Mouse (Mus musculus) layer of hippocampus, postnatal 25 days (tissue): ENCODE results near the gene Srgn. TPM values are rescaled to one million over a fixed set of nuclear protein-coding genes. Genes with fewer than 3 reads are reported as not detected.
A peak's percentile ranks its signal among the peaks of the same experiment; 100 is the strongest.
"Not testable (repeated sequence)": the region's sequence is repeated elsewhere in the genome, so short reads cannot be mapped to it uniquely, and the experiment has no call there.

Source experiments
- DNase-seq, 2 experiments: peaks; one replicate each; pipeline ENCODE4 v3.0.0; 2022; ENCODE audit warnings: mixed read lengths in 2 of 2, low spot score in 1 of 2; ENCODE audit errors: extremely low spot score in 1 of 2
- total RNA-seq, 2 experiments: library from RNA; stranded (reverse); gene quantifications; 2 replicates each; pipeline ENCODE4 v1.2.3; 2021

The Srgn gene
- total RNA-seq, 2 experiments from 2014 or later = 7.9 TPM

DNA sequence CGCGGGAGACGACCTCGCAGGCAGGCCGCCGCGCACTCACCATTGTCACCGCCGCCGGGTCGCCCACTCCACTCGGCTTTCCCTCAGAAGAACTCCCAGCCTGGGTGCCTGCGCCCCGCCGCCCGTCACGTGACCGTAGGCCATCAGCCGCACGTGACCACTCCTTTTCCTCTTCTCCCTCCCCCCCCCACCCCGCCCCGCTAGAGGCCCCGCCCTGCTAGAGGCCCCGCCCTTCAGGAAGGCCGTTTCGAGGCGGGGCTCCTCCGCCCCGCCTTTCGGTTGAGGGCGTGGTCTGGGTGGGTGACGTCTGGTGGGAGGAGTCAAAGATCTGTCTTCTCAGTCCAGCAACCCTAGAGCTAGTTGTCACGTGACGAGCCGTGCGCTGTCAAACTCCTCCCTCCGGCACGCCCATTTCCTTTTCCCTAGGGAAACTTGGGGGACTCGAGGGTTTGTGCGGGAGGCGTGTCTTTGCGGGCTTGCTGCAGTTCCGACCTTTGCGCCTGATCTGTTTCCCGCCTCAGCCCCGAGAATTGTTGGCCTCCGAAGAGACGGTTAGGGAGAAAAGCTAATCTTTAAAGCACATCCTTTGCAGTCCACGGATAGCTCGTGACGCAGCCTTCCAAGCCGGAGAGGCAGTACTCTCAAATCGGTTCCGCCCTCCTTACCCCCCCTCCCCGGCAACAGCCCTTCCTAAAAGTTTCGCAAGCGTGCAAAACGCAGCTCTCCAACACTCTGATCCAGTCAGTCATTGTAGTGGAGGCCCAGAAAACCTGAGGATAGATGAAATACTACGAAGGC is 40.4 kb downstream of the Srgn start, which contains the start of gene Vps26a:
Gene Vps26a, minus strand, starts transcription at position 188 of the 798 bp plus-strand sequence.
- DNase-seq = peak; percentile 87 to 91

DNA sequence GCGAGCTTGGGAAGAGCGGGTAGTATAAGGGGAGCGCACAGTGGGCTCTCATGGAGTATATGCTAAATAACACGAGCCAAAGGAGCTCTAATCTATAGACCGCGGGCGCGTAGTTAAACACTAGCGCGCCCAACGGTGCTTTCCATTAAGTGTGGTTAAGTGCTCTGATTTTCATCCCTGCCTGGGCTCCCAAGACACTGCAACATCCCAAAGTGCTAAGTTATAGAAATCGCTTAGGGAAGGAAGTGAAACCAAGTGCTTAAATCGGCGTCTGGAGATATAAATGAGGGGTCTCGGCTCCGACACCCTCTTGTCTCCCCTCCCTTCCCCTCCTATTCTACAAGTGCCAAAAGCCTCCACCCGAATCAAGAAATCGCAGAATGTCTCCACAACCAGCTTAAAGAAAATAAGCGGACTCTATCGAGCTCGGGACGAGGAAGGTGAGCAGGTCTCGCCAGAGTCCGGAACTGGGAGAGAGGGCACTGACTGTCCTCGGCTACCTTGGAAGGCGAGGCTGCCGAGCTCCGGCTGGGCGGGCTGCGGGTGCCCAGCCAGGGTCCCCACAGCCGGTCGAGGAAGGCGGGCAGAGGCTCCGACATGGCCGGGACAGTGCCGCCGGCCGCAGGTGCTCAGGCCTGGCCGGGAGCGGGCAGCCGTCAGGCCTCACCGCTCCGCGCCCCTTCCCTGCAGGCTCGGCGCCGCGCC is 41.2 kb downstream of the Srgn start:
- peak; percentile 9 for DNase-seq

DNA sequence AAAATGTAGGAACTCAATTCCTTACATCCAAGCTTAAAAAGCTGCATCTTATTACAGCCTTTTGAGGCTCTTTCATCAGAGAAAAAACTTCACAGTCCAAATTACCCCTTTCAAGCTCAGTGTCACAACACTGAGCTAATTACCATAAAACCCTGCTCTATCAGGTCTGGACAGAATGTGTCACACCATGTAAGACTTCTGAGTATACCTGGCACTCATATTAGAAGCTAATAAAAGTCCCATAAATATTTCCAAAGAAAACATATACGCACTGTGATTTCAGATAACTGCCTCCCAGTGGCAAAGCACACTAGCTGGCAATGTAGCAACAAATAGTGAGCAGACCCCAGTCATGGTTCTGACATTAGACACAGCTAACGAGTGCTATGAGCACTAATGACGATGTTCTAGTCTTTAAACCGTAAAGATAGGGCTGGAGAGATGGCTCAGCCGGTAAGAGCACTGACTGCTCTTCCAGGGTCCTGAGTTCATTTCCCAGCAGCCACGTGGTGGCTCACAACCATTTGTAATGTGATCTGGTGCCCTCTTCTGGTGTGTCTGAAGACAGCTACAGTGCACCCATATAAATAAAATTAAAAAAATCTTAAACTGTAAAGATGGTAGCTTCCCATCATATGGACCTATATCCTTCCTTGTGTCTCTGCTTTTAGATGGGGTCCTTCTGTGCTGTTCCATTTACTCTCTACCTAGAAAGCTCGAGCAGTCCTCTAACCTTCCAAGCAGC is 46.0 kb downstream of the Srgn start:
- no peak for DNase-seq

DNA sequence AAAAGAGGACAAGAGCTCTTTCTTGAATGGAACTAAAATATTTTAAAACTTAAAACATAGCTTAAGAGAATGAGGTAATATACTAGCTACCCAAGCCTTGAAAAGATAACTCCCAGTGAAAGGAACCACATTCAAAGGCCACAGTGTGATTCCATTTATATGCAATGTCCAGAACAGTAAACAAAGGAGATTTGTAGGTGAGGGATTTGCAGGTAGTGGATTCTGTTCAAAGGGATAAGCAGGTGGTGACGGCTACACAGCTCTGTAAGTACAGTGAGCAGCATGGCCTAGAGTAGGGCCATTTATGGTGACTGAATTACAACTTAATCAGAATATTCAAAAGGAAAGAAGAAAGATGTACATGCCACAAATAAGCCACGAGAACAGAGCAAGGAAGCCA is 50.3 kb downstream of the Srgn start:
- DNase-seq = no peak

DNA sequence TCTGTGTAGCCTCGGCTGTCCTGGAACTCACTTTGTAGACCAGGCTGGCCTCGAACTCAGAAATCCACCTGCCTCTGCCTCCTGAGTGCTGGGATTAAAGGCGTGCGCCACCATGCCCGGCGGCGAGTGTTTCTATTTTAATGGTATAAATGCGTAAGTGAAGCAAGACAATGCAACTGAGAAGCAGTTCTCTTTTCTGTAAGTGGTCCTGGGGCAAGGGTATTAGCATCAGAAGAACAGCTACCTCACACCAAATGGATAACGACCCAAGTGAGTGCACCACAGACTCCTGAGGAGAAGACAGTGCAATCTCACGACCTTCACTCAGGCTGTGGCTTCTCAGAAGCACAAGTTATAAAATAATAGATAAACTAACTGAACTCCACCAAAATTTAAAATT is 52.3 kb downstream of the Srgn start:
- DNase-seq = no peak

DNA sequence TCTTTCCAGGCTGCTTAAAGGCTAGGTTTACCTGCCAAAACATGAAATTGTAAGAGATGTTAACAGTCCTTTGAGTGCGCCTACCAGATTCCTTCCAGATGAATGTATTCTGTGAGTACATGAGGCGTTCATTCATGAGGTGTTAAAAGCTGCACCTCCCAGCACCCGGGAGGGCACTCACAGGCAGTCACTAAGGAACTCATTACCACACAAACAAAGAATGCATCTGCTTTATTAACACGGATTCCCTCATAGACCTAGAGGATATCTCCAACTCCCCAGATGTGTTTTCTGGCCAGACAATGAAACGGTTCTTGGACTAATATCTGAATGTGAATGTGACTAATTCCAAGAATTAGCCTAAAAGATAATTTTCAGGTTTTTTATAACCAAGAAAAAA is 56.1 kb downstream of the Srgn start:
- no peak for DNase-seq

DNA sequence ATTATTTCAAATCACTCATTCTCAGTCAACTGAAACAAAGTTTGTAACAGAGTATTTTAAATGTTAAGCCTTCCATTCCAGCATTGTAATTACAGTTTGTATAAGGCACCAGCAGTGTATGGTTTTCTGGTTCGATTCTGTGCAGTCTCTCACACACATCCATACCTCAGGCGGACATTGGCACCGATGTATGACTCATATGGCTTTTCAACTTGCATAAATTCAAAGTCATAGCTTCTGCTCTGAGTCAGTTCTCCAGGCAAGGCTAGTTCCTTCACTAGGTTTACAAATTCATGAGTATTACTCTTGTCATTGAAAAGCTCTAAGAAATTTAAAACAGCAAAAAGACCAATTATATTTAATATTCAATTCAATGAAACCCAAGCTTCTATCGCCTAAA is 57.5 kb downstream of the Srgn start:
- DNase-seq = no peak

DNA sequence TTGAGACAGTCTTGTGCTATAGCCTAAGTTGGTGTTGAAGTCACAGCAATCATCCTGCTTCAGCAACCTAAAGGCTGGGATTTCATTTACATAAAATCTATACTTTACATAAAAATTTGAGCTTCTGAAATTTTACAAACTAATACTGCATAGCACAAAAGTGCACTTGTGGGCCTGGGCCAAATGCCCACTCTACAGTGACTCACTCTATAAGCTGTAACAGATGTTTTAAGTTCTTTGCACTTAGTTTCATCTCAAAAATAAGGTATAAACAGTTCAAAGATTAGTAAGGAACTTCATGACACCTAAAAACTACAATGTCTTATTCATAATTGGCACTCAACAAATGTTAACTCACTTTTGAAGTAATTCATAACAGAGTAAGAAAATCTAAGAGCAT is 65.9 kb downstream of the Srgn start:
- DNase-seq = no peak

DNA sequence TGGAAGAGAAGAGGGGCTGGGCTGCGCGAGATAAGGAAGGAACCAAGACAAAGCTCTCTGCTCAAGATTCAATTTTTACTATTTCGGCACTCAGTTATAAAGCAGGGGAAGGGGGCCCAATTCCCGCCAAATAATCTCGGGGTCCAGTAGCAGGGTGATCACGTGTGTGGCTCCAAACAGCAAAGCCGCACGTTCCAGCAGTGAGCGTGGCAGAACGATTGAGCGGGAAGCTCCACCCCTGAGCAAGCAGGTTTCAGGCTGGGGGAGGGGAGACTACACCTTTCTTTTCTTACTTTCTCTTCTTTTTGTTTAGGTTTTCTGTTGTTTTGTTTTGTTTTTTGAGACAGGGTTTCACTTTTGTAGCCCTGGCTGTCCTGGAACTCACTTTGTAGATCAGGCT is 75.2 kb downstream of the Srgn start:
- DNase-seq = not testable (repeated sequence)

DNA sequence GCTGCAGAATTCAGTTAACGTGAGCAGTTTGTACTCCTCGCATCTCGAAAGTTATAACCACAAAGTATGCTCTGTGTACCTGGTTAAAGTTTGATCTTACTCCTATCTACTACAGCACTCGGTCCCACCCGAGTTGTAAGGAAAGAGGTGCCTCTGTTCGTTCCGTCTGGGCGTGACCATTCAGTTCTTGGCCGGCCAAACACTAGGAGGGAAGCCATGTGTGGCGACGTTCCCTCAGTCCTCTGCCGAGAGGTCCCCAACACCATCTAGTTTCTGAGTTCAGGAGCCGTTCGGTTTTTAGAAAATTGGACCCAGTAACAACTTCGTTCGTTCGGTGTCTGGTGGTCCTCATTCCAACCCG is 77.0 kb downstream of the Srgn start:
- no peak for DNase-seq

DNA sequence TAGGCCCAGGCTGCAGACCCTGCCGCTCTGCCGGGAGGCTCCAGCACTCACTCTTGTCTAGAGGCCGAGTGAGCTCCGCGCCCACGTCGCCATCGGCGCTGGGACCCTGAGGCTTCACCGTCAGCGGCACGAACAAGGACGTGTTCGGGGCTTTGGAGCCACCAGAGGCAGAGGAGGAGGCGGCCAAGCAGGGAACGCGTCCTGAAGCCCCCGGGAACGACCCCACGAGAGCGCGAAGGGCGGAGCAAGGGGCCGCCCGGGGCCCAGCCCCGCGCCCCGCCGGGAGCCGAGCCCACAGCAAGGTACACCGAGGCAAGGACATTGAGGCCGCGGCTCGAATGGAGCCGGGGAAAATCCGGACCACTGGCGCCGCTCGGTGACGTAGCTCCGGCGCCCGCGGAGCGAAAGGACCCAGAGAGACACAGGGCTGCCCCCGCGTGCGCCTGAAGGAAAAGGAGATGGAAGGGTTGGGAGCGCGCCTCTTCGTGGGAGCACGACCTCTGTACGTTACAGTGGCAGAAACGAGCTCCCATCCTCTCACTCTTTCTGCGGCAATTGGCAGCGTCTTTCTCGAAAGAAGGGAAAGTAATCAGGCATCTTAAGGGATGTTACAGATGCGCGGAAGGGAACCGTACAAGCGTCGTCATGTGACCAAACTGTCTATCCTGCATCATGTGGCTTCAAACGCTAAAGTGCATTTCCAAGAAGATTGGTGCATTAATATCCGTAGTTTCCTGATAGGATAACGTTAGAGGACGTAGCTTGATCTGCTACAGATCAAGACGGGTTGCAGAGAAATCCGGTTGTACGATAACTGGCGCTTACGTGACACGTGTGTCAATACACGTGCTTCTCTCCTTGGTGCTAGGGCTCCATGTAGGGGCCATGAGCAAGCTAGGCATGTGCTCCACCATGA is 77.6 kb downstream of the Srgn start, which contains the start of the genes 4930507D05Rik and Supv3l1:
Gene 4930507D05Rik, plus strand, starts transcription at position 126 of the 916 bp plus-strand sequence.
Gene Supv3l1, minus strand, starts transcription at position 375 of the 916 bp plus-strand sequence.
- peak; percentile 97 to 98 for DNase-seq

Other genes starting within 250 kb of the Srgn start
- 100 to 1,000 TPM; 297 to 303 TPM for gene Hk1, start 147.5 kb downstream of the Srgn start, total RNA-seq
- 1 to 10 TPM; 2.3 to 3.8 TPM for gene Hkdc1, start 105.0 kb downstream of the Srgn start, total RNA-seq
- gene 4930507D05Rik, start 78.0 kb downstream of the Srgn start, total RNA-seq = 1 to 10 TPM; 1.2 to 2.0 TPM
- gene Supv3l1, start 77.7 kb downstream of the Srgn start, total RNA-seq = 10 to 100 TPM; 23.6 to 24.7 TPM
- gene Vps26a, start 40.6 kb downstream of the Srgn start, total RNA-seq = 10 to 100 TPM; 41.0 to 45.9 TPM
- 100 to 1,000 TPM; 212 to 215 TPM for gene Kif1bp, start 51.0 kb upstream of the Srgn start, total RNA-seq
- 10 to 100 TPM; 20.4 to 25.3 TPM for gene Ddx21, start 74.8 kb upstream of the Srgn start, total RNA-seq
- 10 to 100 TPM; 75.7 to 87.6 TPM for gene Ddx50, start 123.8 kb upstream of the Srgn start, total RNA-seq
- gene Stox1, start 198.7 kb upstream of the Srgn start, total RNA-seq = 1 to 10 TPM; 2.8 TPM